Mouse (Mus musculus): ENCODE results near the gene Gm8374.
"Not testable (repeated sequence)": the region's sequence is repeated elsewhere in the genome, so short reads cannot be mapped to it uniquely, and the experiment has no call there.

Gene Gm8374

DNA sequence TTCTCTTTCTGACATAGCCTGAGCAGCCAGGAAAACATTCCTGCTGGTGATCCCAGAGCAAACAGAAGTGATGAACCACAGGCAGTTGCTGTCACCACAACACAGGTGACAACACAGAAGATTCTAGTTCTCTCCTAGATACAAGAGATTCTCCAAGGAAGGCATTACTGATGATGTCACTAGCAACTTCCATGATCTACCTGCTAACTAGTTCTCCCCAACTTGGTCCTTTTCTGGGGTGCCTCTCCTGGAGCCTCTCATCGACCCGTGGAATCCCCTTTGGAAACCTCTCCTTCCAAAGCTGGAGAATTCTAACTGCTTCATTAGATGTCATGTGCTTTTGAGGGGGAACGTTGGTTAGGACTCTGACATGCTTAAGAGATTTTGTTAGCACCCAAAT, at the start of gene Gm8374:
Gene Gm8374 (minus strand): TSS at position 101 of the 400 bp plus-strand sequence.
- CTCF ChIA-PET, POLR2A ChIA-PET: not testable (repeated sequence)

- CTCF ChIA-PET = not testable (repeated sequence)
These were observed 32.6 kb downstream of the Gm8374 start, which contains the start of gene Gm5797 for GRCm38 (mm10) chr14:7332295-7332694. Gene Gm5797 (minus strand): TSS chr14:7332395.

DNA sequence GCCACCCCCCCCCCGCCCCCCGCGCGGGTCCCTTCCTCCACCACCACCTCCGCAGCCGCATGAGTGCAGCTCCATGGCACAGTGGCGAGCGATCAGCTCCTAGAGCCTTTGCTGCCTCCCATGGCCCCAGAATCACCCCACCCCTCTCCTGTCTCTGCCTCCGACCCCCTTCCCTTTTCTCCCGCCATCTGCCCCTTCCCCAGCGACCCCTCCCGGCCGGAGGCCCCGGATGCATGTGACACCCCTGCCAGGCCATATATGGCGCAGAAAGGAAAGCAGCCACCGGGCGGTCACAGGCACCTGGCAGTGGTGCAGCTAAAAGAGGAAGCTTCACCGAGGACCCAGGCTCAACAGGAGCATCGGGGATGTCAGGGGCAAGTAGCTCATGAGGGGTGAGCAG, 49.8 kb downstream of the Gm8374 start:
- POLR2A ChIA-PET, CTCF ChIA-PET: not testable (repeated sequence)

More at GRCm38 (mm10) chr14:7332295-7332694, 32.6 kb downstream of the Gm8374 start, which contains the start of gene Gm5797:
- POLR2A ChIA-PET = not testable (repeated sequence)

DNA sequence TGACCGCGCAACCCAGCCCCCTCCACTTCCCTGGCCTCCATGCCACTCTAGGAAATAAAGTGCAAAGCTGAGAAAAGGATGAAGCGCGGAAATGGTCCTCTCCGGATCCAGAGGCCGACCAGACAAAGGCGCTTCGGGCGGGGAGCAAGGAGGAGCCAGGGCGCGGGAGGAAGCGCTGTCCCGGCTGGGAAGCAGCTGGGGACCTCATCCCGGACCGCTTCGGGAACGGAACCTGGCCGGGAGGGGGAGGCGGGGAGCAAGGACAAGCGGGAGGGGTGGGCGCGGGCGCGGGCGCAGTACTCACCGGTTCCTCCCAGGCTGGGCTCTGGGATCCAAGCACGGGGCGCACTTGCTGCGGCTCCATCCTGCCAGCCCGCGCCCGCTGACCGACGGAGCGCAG, 50.3 kb downstream of the Gm8374 start, which contains the start of gene Gm3739:
Gene Gm3739 (minus strand): TSS at position 389 of the 400 bp plus-strand sequence.
- POLR2A ChIA-PET = not testable (repeated sequence)

More for the DNA sequence above, 50.3 kb downstream of the Gm8374 start, which contains the start of gene Gm3739:
- CTCF ChIA-PET = not testable (repeated sequence)

All from embryonic stem cell, embryonic (primary cell).